ENCODE assay signal across 21 mouse cellular contexts in genomic region chr16:87420662-87421061, GRCm38 (mm10). TPM values are rescaled to one million over a fixed set of nuclear protein-coding genes. Genes with fewer than 3 reads are reported as not detected.
DNase-seq lines count a peak whose midpoint lies in the region; ATAC-seq lines count a peak whose summit lies in the region.
"Had no signal": no experiment of that assay in that cellular context is flagged by ENCODE, and none has a peak within 500 bp of the region (broad histone marks: within the 10 kb centered on the region; RNA-seq: fewer than 3 reads in every experiment).

No protein-coding gene starts in this region.

- H3K27me3 ChIP-seq in neural tube, embryonic 15.5 days (replicated peaks), result no peaks in the 10 kb centered on the region
- H3K27me3 ChIP-seq: embryonic facial prominence, embryonic 12.5 days; forebrain, embryonic 13.5 days; forebrain, embryonic 15.5 days had no signal

- no peak overlapping the region for H3K27ac ChIP-seq in neural tube, embryonic 15.5 days (replicated peaks)
- H3K27ac ChIP-seq: embryonic facial prominence, embryonic 10.5 days; embryonic facial prominence, embryonic 12.5 days; forebrain, embryonic 13.5 days; forebrain, embryonic 15.5 days had no signal

- no peaks in the 10 kb centered on the region for H3K9me3 ChIP-seq in neural tube, embryonic 15.5 days (replicated peaks)

- no peak overlapping the region for H3K4me2 ChIP-seq in neural tube, embryonic 15.5 days
- H3K4me2 ChIP-seq: embryonic facial prominence, embryonic 12.5 days; forebrain, embryonic 13.5 days; forebrain, embryonic 15.5 days had no signal

- H3K4me1 ChIP-seq in neural tube, embryonic 15.5 days, result no peaks in the 10 kb centered on the region
- H3K4me1 ChIP-seq: embryonic facial prominence, embryonic 10.5 days; embryonic facial prominence, embryonic 12.5 days; forebrain, embryonic 13.5 days; forebrain, embryonic 15.5 days had no signal

- DNase-seq in frontal cortex, postnatal 10 days (ENCODE audit: low spot score in 2 of 2), result no peak
- DNase-seq in A20 (ENCODE audit: low read depth, low spot score), result peak; percentile 31
- DNase-seq in T-cell, adult 2 months (ENCODE audit: low spot score), result no peak
- DNase-seq: adrenal gland, adult 2 months; adrenal gland, postnatal 10 days; adrenal gland, postnatal 25 days; cerebellum, adult 11-12 months; cerebellum, adult 8-10 months; cerebellum, adult 9-11 months; cerebellum, postnatal 14 days; cerebellum, postnatal 36 days; forebrain, postnatal 0 days had no signal

- peaks cover 90% of the 10 kb centered on the region for H3K36me3 ChIP-seq in neural tube, embryonic 15.5 days

- 96% methylated on average over 8 of the region's 8 CpGs for WGBS in neural tube, embryonic 15.5 days

- H3K4me3 ChIP-seq in neural tube, embryonic 15.5 days (replicated peaks), result no peak overlapping the region
- H3K4me3 ChIP-seq: embryonic facial prominence, embryonic 10.5 days; embryonic facial prominence, embryonic 12.5 days; forebrain, embryonic 13.5 days; forebrain, embryonic 15.5 days had no signal

- peak; percentile 31 for ATAC-seq in frontal cortex, adult (ENCODE audit: low TSS enrichment)
- ATAC-seq in common myeloid progenitor, adult 5-6 weeks (replicated peaks; ENCODE audit: low read depth, poor library complexity, severe bottlenecking), result peak; percentile 54
- ATAC-seq in megakaryocyte, adult 5-6 weeks (ENCODE audit: poor library complexity, severe bottlenecking), result peak; percentile 59
- no peak for ATAC-seq in neural tube, embryonic 15.5 days (ENCODE audit: low FRiP score)
- ATAC-seq in activated CD4-positive, CD25-positive, alpha-beta regulatory T cell, adult 4 months, result no peak
- ATAC-seq: forebrain, embryonic 13.5 days; forebrain, embryonic 15.5 days; forebrain, postnatal 0 days had no signal

- no peak overlapping the region for H3K9ac ChIP-seq in neural tube, embryonic 15.5 days (replicated peaks)
- H3K9ac ChIP-seq: embryonic facial prominence, embryonic 12.5 days; forebrain, embryonic 13.5 days; forebrain, embryonic 15.5 days; forebrain, postnatal 0 days had no signal

RNA-seq across cellular contexts. Expression of gene Ltn1, which starts 11.8 kb away (rescaled TPM):
- total RNA-seq in common myeloid progenitor, adult 5-6 weeks (2017), result 30.5 and 38.3 TPM in 2 replicates
- total RNA-seq in megakaryocyte, adult 5-6 weeks (2015), result 22.2 and 23.6 TPM in 2 replicates
- total RNA-seq in megakaryocyte, adult 5-6 weeks (2017), result 21.9 and 22.1 TPM in 2 replicates
- polyA plus RNA-seq in neural tube, embryonic 15.5 days (2015; fragmentation: Nextera tagmentation; extraction: Ambion mirVana), result 21.8 and 23.9 TPM in 2 replicates
- polyA plus RNA-seq in activated CD4-positive, CD25-positive, alpha-beta regulatory T cell, adult 4 months (2017; shearing (Covaris generic)), result 10 to 100 TPM; 24.3 to 27.1 TPM

RNA-seq across cellular contexts. Expression of gene Rwdd2b, which starts 19.7 kb away (rescaled TPM):
- 12.3 and 16.1 TPM in 2 replicates for total RNA-seq in common myeloid progenitor, adult 5-6 weeks (2017)
- total RNA-seq in megakaryocyte, adult 5-6 weeks (2015), result 7.0 and 7.8 TPM in 2 replicates
- total RNA-seq in megakaryocyte, adult 5-6 weeks (2017), result 9.9 and 12.1 TPM in 2 replicates
- 16.5 and 16.7 TPM in 2 replicates for polyA plus RNA-seq in neural tube, embryonic 15.5 days (2015; fragmentation: Nextera tagmentation; extraction: Ambion mirVana)
- 10 to 100 TPM in 1 of 2 experiments, 1 to 10 TPM in 1; 9.7 to 12.3 TPM for polyA plus RNA-seq in activated CD4-positive, CD25-positive, alpha-beta regulatory T cell, adult 4 months (2017; shearing (Covaris generic))

RNA-seq across cellular contexts. Expression of gene Usp16, which starts 33.8 kb away (rescaled TPM):
- total RNA-seq in common myeloid progenitor, adult 5-6 weeks (2017), result 135 and 172 TPM in 2 replicates
- total RNA-seq in megakaryocyte, adult 5-6 weeks (2015), result 49.7 and 73.0 TPM in 2 replicates
- 57.2 and 90.2 TPM in 2 replicates for total RNA-seq in megakaryocyte, adult 5-6 weeks (2017)
- 47.8 and 48.8 TPM in 2 replicates for polyA plus RNA-seq in neural tube, embryonic 15.5 days (2015; fragmentation: Nextera tagmentation; extraction: Ambion mirVana)
- polyA plus RNA-seq in activated CD4-positive, CD25-positive, alpha-beta regulatory T cell, adult 4 months (2017; shearing (Covaris generic)), result 10 to 100 TPM; 33.0 to 71.5 TPM

Comparison
In these comparisons a context has a peak if more than half of its experiments do, and no peak if none do; other contexts are left out.
1. ATAC-seq: peak in frontal cortex, adult (single experiment), common myeloid progenitor, adult 5-6 weeks (single experiment) and megakaryocyte, adult 5-6 weeks (single experiment); none in neural tube, embryonic 15.5 days (single experiment) and activated CD4-positive, CD25-positive, alpha-beta regulatory T cell, adult 4 months (single experiment).